Mouse (Mus musculus) erythroblast, embryonic 14.5 days (primary cell): ENCODE results near the gene Kcnq2.

Experiments
- GATA1 ChIP-seq: IDR thresholded peaks from 2 replicates; pipeline ENCODE4 v1.6.1; 2012; ENCODE audit warnings: low read length, inconsistent platforms, mixed read lengths
- TAL1 ChIP-seq: IDR thresholded peaks from 3 replicates; pipeline ENCODE4 v1.6.1; 2012; ENCODE audit warnings: low read length, inconsistent platforms, mixed read lengths

DNA sequence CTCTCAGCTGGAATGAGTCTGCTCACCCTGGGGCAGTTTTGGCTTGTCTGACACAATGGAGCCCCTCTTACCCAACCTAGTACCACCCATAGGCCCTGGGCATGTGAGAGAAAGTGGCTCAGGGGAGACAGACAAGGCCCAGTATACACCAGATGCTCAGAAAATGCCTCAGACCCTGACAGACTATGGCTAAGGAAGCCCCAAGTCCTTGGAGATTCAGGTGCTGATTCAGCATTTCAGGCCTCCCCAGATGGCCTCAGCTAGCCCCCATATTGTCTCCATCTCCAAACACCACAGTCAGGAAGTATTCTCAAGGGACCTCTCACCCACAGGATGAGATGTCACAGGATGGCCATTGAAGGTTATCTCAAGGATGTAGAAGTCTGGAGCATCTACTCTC, 12.5 kb downstream of the Kcnq2 start:
- TF ChIP-seq GATA1 (no peak), TAL1 (no peak)
